Mouse (Mus musculus): ENCODE results near the gene Scrn3. TPM values are rescaled to one million over a fixed set of nuclear protein-coding genes. Genes with fewer than 3 reads are reported as not detected.

The Scrn3 gene
- total RNA-seq (2014; rRNA removed) (5.1 and 6.8 TPM in 2 replicates), polyA plus RNA-seq (2015; fragmentation: Nextera tagmentation; extraction: Ambion mirVana) (4.5 and 5.3 TPM in 2 replicates)

DNA sequence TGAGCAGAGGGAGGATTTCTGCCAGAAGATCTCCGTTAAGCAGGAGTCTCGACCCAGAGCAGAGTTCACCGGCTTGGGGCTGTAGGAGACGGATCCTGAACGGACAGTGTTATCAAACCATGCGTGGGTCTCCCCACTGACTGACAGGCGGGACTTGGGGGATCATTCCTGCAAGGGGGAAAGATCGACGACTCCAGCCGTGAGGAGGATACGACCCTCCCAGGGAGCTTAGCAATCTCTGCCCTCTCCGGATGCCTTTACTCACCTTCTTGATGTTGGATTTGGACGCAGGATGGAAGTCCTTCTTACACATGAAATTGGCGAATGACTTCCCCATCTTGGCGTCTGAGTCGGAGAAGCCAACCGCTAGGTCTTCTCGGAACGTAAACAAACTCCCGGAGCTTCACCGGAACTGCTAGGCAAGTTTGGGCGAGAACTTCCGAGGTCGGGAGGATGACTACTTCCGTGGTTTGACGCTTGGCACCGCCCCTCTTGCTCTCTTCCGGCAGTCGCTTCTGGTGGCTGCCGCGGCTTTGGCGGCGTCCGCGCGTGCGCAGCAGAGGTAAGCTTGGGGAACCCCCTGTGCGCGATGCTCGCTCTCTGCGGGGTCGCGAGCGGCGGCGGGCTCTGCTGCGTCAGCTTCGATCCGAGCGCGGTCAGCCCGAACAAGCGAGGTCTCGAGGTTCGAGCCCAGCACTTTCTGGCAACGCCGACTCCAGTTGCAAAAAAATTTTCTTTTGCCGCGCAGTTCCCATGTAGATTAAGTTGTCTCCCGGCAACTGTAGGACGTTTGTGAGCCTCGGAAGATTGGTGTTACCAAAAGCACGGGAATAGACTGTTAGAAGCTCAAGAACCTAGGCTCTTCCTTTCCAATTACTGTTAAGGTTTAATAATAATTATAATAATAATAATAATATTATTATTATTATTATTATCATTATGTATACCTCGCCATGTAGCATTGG lies at the start of gene Scrn3, which contains the start of gene Cir1:
Scrn3 (plus strand) TSS at position 450 of the 965 bp plus-strand sequence.
Cir1 (minus strand) TSS at position 550 of the 965 bp plus-strand sequence.
- peak; percentile 99 for DNase-seq
- Histone ChIP-seq H3K27me3 (ENCODE audit: insufficient read depth, low read length) (no peaks in the 10 kb centered on the region), H3K36me3 (ENCODE audit: insufficient read depth) (peaks cover 18% of the 10 kb centered on the region), H3K9ac (peak within 1 kb of the TSS; percentile 58), H3K4me2 (ENCODE audit: low read depth) (peak within 1 kb of the TSS; percentile 62), H3K4me3 (ENCODE audit: low read depth, low read length) (peak within 1 kb of the TSS; percentile 86), H3K4me1 (ENCODE audit: insufficient read depth) (peaks cover 4% of the 10 kb centered on the region; the same call in 1 of the 2 replicates), H3K27ac (ENCODE audit: low read depth, low read length) (peak within 1 kb of the TSS; percentile 78), H3K9me3 (ENCODE audit: low read length) (no peaks in the 10 kb centered on the region)
- TF ChIP-seq CTCF (IDR thresholded peaks at IDR 0.05; ENCODE audit: low read depth) = no peak
- ATAC-seq = peak; percentile 99
- WGBS = 2% methylated on average over 64 of the region's 64 CpGs

DNA sequence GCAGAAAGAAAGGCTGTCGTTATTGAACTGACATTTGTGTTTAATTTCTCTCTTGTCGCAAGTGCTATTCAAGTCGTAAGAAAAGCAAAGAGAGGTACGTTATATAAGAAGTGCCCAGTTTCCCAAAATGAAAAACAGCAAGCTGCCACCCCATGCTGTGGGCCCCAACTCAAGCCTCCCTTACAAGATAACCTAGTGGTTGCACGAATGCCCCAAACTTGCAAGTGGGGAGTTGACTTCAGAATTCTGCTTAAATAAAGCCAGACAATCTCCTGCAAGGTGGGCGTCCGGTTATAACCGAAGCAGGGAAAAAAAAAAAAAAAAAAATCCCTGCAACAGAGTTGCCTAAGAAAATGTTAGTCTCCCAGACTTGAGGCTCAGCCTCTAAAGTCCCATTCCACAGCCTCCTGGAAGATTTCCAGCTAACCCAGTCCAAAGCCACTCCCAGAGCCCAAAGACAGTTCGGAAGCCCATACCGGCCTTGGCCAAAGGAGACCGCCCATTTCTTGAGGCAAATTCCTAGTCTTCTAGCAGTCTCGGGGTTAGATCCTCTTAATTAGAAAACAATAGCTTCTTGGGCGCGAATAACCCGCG lies 49.1 kb upstream of the Scrn3 start:
- no peaks in the 10 kb centered on the region for H3K9me3 ChIP-seq (ENCODE audit: low read length)
- 9% methylated on average over 16 of the region's 16 CpGs for WGBS
- H3K36me3 ChIP-seq (ENCODE audit: insufficient read depth) = no peaks in the 10 kb centered on the region
- H3K4me3 ChIP-seq (ENCODE audit: low read depth, low read length) = peak overlapping the region; percentile 33
- DNase-seq (peak; percentile 50), ATAC-seq (no peak)
- H3K27me3 ChIP-seq (ENCODE audit: insufficient read depth, low read length) = peaks cover 46% of the 10 kb centered on the region
- peak overlapping the region; percentile 52 for H3K4me2 ChIP-seq (ENCODE audit: low read depth)
- H3K27ac ChIP-seq (ENCODE audit: low read depth, low read length) = no peak overlapping the region
- peaks cover 16% of the 10 kb centered on the region; the same call in 1 of the 2 replicates for H3K4me1 ChIP-seq (ENCODE audit: insufficient read depth)
- peak overlapping the region; percentile 32 for H3K9ac ChIP-seq
- no peak for TF ChIP-seq CTCF (IDR thresholded peaks at IDR 0.05; ENCODE audit: low read depth)

DNA sequence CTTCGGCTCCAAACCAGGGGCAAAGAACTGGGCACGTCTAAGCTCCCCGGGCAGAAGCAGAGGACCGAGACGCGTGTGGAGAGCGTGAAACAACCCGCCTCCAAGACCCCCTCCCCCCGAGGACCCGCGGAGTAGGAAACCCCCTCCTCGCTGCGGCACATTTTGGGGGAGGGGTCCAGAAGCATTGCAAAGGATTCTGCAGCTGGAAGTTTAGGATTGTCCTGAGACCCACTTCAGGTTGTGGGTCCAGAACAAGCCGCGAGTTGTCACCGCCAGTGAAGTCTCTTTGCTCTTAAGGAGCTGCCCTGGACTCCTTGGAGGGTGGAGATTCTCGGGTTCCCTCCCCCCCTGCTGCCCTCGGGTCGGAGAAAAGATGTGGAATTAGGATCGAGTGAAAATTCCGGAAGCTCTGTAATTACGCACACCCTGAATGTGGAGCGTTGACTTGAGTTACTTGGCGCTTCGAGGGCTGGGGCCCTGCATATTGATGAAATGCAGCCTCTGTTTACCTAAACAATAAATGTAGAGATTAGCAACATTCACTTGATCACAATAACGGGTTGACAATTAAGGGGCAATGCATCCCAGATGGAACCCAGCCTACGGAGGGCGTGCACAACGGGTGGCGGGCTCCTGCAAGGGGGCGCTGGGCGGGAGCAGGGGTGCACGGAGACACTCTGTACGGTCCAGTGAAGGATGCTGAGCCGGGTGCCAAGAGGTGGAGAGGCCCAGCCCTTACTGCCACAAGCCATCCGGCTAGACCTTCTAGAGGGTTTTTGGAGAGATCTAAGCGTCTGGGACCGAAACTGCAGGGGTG lies 48.4 kb upstream of the Scrn3 start:
- no peak overlapping the region for H3K27ac ChIP-seq (ENCODE audit: low read depth, low read length)
- peak overlapping the region; percentile 52 for H3K4me2 ChIP-seq (ENCODE audit: low read depth)
- H3K9ac ChIP-seq = peak overlapping the region; percentile 32
- no peaks in the 10 kb centered on the region for H3K36me3 ChIP-seq (ENCODE audit: insufficient read depth)
- no peaks in the 10 kb centered on the region for H3K9me3 ChIP-seq (ENCODE audit: low read length)
- DNase-seq = peak; percentile 62
- H3K27me3 ChIP-seq (ENCODE audit: insufficient read depth, low read length) = peaks cover 49% of the 10 kb centered on the region
- H3K4me3 ChIP-seq (ENCODE audit: low read depth, low read length) = peak overlapping the region; percentile 33
- peaks cover 16% of the 10 kb centered on the region; the same call in 1 of the 2 replicates for H3K4me1 ChIP-seq (ENCODE audit: insufficient read depth)
- no peak for TF ChIP-seq CTCF (IDR thresholded peaks at IDR 0.05; ENCODE audit: low read depth)
- whole genome bisulfite sequencing = 3% methylated on average over 38 of the region's 38 CpGs
- ATAC-seq = peak; percentile 49

DNA sequence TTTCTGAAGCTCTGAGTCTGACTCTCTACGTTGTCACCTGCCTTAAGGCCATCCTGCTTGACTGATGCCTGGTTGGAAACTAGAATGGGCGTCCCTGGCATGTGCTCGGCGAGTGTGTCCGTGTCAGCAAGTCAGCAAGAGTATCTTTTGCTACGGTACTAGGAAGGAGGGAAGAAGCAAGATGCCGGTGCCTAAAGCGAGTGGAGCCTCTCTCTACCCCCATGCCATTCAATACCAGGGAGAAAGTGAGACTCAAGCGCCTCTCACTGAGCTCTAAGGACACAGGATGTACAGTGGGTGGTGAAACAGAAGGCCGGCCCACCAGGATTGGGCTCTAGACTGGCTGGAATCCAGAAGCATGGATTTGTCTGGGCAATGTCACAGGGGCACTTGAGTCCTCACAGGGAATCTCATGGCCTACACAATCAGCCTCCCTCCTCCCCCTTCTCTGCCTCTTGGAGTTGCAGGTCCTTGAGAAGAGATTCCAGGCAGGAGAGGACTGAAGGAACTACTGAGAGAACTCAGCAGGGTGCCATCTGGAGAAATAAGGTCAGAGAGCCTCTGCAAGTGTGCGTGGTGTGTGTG lies 47.7 kb upstream of the Scrn3 start:
- Histone ChIP-seq H3K4me2 (ENCODE audit: low read depth) (peak overlapping the region; percentile 52), H3K4me3 (ENCODE audit: low read depth, low read length) (peak overlapping the region; percentile 33), H3K4me1 (ENCODE audit: insufficient read depth) (peaks cover 16% of the 10 kb centered on the region; the same call in 1 of the 2 replicates), H3K9ac (peak overlapping the region; percentile 25; the same call in 1 of the 2 replicates), H3K9me3 (ENCODE audit: low read length) (no peaks in the 10 kb centered on the region), H3K27me3 (ENCODE audit: insufficient read depth, low read length) (peaks cover 49% of the 10 kb centered on the region), H3K36me3 (ENCODE audit: insufficient read depth) (no peaks in the 10 kb centered on the region), H3K27ac (ENCODE audit: low read depth, low read length) (no peak overlapping the region)
- 8% methylated on average over 11 of the region's 11 CpGs for WGBS
- no peak for TF ChIP-seq CTCF (IDR thresholded peaks at IDR 0.05; ENCODE audit: low read depth)
- ATAC-seq = no peak
- peak; percentile 25 for DNase-seq

DNA sequence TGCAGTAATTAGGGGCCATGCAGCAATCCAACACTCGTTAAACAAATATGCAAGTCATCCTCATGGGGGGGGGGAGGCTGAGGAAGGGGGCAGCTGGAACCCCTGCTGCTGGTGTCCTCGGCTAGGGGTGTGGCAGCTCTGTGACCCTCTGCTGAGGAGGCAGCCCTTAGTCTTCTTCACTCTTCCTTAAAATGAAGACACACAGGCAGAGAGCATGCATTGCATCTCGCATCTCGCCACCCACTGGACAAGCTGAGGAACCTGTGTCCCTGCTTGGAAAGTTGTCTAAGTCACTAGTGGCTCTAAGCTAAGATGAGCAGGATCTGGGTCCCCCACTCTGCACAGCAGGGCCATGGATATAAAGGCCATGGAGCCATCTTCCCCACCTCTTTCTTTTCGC lies 46.4 kb upstream of the Scrn3 start:
- H3K27ac ChIP-seq (ENCODE audit: low read depth, low read length) = no peak overlapping the region
- peaks cover 57% of the 10 kb centered on the region for H3K27me3 ChIP-seq (ENCODE audit: insufficient read depth, low read length)

DNA sequence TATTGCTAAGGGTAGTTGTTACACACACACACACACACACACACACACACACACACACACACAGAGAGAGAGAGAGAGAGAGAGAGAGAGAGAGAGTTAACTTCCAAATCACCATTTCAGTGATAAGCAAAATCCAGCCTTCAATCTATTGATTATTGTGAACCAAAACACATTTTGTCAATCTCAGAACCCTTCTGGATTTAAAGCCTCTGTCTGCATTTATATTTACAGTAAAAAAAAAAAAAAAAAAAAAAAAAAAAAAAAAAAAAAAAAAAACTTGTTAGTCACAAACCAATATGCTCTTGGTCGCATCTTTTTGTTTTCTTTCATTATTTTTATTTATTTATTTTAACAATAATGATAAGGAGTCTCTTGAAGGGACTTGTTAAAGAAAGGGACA lies 45.8 kb upstream of the Scrn3 start:
- no peak for DNase-seq
- H3K27ac ChIP-seq (ENCODE audit: low read depth, low read length) = no peak overlapping the region
- H3K9me3 ChIP-seq (ENCODE audit: low read length) = no peaks in the 10 kb centered on the region
- no peak overlapping the region for H3K4me3 ChIP-seq (ENCODE audit: low read depth, low read length)
- peaks cover 62% of the 10 kb centered on the region for H3K27me3 ChIP-seq (ENCODE audit: insufficient read depth, low read length)
- no peaks in the 10 kb centered on the region for H3K36me3 ChIP-seq (ENCODE audit: insufficient read depth)
- TF ChIP-seq CTCF (IDR thresholded peaks at IDR 0.05; ENCODE audit: low read depth) = no peak
- peaks cover 16% of the 10 kb centered on the region; the same call in 1 of the 2 replicates for H3K4me1 ChIP-seq (ENCODE audit: insufficient read depth)
- no peak overlapping the region for H3K9ac ChIP-seq
- no peak overlapping the region for H3K4me2 ChIP-seq (ENCODE audit: low read depth)
- WGBS = 58% methylated on average over 1 of the region's 1 CpGs
- no peak for ATAC-seq

More for the DNA sequence above, 46.4 kb upstream of the Scrn3 start:
- 9% methylated on average over 5 of the region's 5 CpGs for WGBS
- DNase-seq = peak; percentile 31
- no peak for ATAC-seq
- Histone ChIP-seq H3K9me3 (ENCODE audit: low read length) (no peaks in the 10 kb centered on the region), H3K4me2 (ENCODE audit: low read depth) (peak overlapping the region; percentile 17; the same call in 1 of the 2 replicates), H3K4me3 (ENCODE audit: low read depth, low read length) (0 out of 2 replicates have a peak overlapping the region, but pooled peaks have one; percentile 7), H3K4me1 (ENCODE audit: insufficient read depth) (peaks cover 16% of the 10 kb centered on the region; the same call in 1 of the 2 replicates), H3K9ac (no peak overlapping the region), H3K36me3 (ENCODE audit: insufficient read depth) (no peaks in the 10 kb centered on the region)
- peak; percentile 52 for TF ChIP-seq CTCF (IDR thresholded peaks at IDR 0.05; ENCODE audit: low read depth)

Measured in forebrain, postnatal 0 days (tissue).